Mouse (Mus musculus) hindbrain, embryonic 15.5 days (tissue): ENCODE results near the gene Glra1. TPM values are rescaled to one million over a fixed set of nuclear protein-coding genes. Genes with fewer than 3 reads are reported as not detected.
A peak's percentile ranks its signal among the peaks of the same experiment; 100 is the strongest.

Experiments used
- ATAC-seq: fragments of 200-750 bp; cut with Nextera tagmentation; 2 replicates; pipeline ENCODE4 v1.8.0; 2017; ENCODE audit warnings: low read depth, moderate number of reproducible peaks, moderate TSS enrichment; ENCODE audit not compliant: low FRiP score
- H3K27ac ChIP-seq: fragments of 300-500 bp; sonication (generic); replicated peaks from 2 replicates; pipeline ENCODE4 v1.5.1; 2015; ENCODE audit warnings: mild to moderate bottlenecking, inconsistent platforms
- H3K27me3 ChIP-seq: fragments of 300-500 bp; sonication (generic); 2 replicates; pipeline ENCODE4 v1.6.1; 2015; ENCODE audit warnings: control low read depth, inconsistent platforms
- H3K36me3 ChIP-seq: fragments of 300-500 bp; sonication (generic); 2 replicates; pipeline ENCODE4 v1.6.1; 2015; ENCODE audit warnings: control low read depth, inconsistent platforms
- H3K4me1 ChIP-seq: fragments of 300-500 bp; sonication (generic); replicated peaks from 2 replicates; pipeline ENCODE4 v1.6.1; 2015; ENCODE audit warnings: control low read depth, inconsistent platforms
- H3K4me2 ChIP-seq: fragments of 300-500 bp; sonication (generic); 2 replicates; pipeline ENCODE4 v1.6.1; 2015; ENCODE audit warnings: moderate library complexity, mild to moderate bottlenecking, inconsistent platforms
- H3K4me3 ChIP-seq: fragments of 300-500 bp; sonication (generic); 2 replicates; pipeline ENCODE4 v1.5.1; 2015; ENCODE audit warnings: mild to moderate bottlenecking, inconsistent platforms
- H3K9ac ChIP-seq: fragments of 300-500 bp; sonication (generic); 2 replicates; pipeline ENCODE4 v1.6.1; 2015; ENCODE audit warnings: inconsistent platforms
- H3K9me3 ChIP-seq: fragments of 300-500 bp; sonication (generic); 2 replicates; pipeline ENCODE4 v1.6.1; 2016; ENCODE audit warnings: control low read depth, inconsistent platforms
- WGBS: fragments of 180-500 bp; shearing (Covaris S2); methylation state at CpG from one replicate; pipeline ENCODE4 v1.1.7; 2015; 5-methylcytosine and 5-hydroxymethylcytosine counted together
- polyA plus RNA-seq: library from polyadenylated mRNA; unstranded; fragments of >200 nt; fragmentation: Nextera tagmentation; extraction: Ambion mirVana; gene quantifications from 2 replicates; pipeline ENCODE4 v1.2.1, GENCODE M21; 2015

Glra1 gene
- polyA plus RNA-seq, 1 experiment from 2014 or later: 2.2 TPM

DNA sequence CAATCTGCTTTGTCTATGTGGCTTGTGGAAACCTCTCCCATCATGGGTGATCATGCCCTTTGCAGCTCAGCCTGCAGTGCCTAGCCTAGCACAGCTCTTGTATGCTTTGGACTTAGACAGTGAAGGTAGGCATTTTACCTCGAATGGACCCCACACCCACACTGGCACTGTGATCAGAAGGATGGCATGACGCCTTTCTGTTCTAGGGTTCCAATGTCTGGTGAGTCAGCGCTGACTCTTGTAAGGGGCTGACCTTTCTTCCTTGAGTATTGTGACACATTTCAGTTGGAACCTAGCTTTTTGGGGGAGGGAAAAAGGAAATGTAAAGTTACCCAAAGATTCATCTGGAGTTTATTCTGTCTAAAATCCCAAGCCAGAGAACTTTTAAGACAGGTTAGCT, 102.5 kb downstream of the Glra1 start:
- H3K4me2 ChIP-seq: no peak overlapping the region
- H3K9ac ChIP-seq: no peak overlapping the region
- H3K9me3 ChIP-seq: no peaks in the 10 kb centered on the region
- H3K4me1 ChIP-seq: no peaks in the 10 kb centered on the region
- peaks cover 12% of the 10 kb centered on the region for H3K36me3 ChIP-seq
- no peak overlapping the region for H3K4me3 ChIP-seq
- H3K27me3 ChIP-seq: no peaks in the 10 kb centered on the region
- no peak for ATAC-seq
- no peak overlapping the region for H3K27ac ChIP-seq
- WGBS: 87% methylated on average over 3 of the region's 3 CpGs

- Histone ChIP-seq H3K4me3 (no peak overlapping the region), H3K9ac (no peak overlapping the region), H3K27me3 (no peaks in the 10 kb centered on the region), H3K4me1 (no peaks in the 10 kb centered on the region), H3K4me2 (no peak overlapping the region), H3K9me3 (no peaks in the 10 kb centered on the region), H3K36me3 (peaks cover 32% of the 10 kb centered on the region), H3K27ac (no peak overlapping the region)
- ATAC-seq: 0 out of 2 replicates have a peak, but pooled peaks have one; percentile 27
- 80% methylated on average over 5 of the region's 5 CpGs for WGBS
Measured at GRCm38 (mm10) chr11:55502886-55503285, 105.1 kb downstream of the Glra1 start.

DNA sequence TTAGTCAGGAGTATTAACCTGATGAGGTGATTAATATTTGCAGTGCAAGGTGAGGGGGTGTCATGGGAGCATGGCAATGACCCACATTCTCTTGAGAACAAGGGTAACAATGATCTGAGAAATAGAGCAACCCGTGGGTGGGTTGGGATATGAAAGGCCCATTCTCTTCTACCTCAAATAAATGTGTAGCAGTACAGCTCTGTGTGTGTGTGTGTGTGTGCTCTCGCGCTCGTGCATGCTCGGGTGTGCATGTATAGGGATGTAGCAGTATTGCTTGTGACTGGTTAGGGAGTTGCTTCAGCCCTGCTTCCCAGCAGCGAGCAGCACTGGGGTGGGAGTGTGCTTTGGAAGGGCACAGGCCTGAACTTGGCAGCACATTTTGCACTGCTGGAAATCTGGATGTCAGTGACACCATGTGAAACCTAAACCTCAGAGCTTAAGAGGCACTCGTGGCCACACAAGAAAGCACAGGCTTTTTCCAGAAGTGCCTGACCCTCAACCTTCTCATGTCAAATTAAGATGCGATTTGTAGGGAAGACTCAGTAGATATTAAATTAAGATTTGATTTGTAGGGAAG, 106.0 kb downstream of the Glra1 start:
- peaks cover 41% of the 10 kb centered on the region for H3K36me3 ChIP-seq

DNA sequence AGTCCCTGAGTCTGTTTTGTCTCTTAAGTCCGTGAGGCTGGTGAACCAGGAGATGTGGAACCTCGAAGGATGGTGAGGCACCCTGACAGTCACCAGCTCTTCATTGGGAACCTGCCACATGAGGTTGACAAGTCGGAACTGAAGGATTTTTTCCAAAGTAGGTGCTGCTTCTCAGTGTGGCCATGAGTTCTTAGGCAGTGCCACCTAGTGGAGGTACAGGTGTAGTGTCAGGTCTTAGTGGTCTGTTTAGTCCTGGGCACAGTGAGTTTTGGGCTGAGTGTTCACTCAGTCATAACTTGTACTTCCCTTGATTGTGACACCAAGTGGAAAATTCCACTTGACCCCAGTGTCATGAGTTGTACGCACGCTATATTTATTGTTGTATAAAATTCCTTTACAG, 110.1 kb downstream of the Glra1 start:
- ATAC-seq: peak; percentile 72; the same call in 1 of the 2 replicates
- H3K4me1 ChIP-seq: no peaks in the 10 kb centered on the region
- peaks cover 73% of the 10 kb centered on the region for H3K36me3 ChIP-seq
- 64% methylated on average over 5 of the region's 5 CpGs for WGBS
- no peak overlapping the region for H3K4me3 ChIP-seq
- no peak overlapping the region for H3K9ac ChIP-seq
- H3K27me3 ChIP-seq: no peaks in the 10 kb centered on the region
- no peaks in the 10 kb centered on the region for H3K9me3 ChIP-seq
- H3K4me2 ChIP-seq: no peak overlapping the region
- H3K27ac ChIP-seq: no peak overlapping the region

More for the DNA sequence above, 106.0 kb downstream of the Glra1 start:
- Histone ChIP-seq H3K4me2 (no peak overlapping the region), H3K27ac (no peak overlapping the region), H3K9me3 (no peaks in the 10 kb centered on the region), H3K4me1 (no peaks in the 10 kb centered on the region), H3K9ac (no peak overlapping the region), H3K27me3 (no peaks in the 10 kb centered on the region), H3K4me3 (no peak overlapping the region)
- no peak for ATAC-seq
- WGBS: 72% methylated on average over 8 of the region's 8 CpGs

DNA sequence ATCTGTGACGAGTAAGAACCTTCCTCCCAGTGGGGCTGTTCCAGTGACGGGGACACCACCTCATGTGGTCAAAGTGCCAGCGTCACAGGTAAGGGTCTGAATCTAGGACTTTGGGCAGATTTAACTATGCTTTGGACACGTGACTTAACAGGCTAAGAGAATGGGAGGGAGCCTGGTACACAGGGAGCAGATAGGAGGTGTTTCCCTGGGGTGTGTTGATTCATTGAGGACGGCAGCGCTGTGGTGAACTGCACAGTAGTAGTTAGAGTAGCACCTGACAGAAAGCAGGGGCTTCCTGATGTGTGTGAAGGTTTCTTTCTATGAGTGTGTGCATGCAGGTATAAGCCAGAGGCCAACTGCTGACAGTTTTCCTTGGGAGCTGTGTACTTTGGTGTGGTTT, 111.8 kb downstream of the Glra1 start:
- Histone ChIP-seq H3K4me2 (no peak overlapping the region), H3K36me3 (peaks cover 83% of the 10 kb centered on the region), H3K4me1 (no peaks in the 10 kb centered on the region), H3K9me3 (no peaks in the 10 kb centered on the region), H3K27ac (no peak overlapping the region), H3K9ac (no peak overlapping the region), H3K4me3 (no peak overlapping the region), H3K27me3 (no peaks in the 10 kb centered on the region)
- ATAC-seq: no peak
- WGBS: 91% methylated on average over 6 of the region's 6 CpGs

- H3K9me3 ChIP-seq: no peaks in the 10 kb centered on the region
- H3K4me1 ChIP-seq: no peaks in the 10 kb centered on the region
- no peak overlapping the region for H3K4me2 ChIP-seq
- H3K36me3 ChIP-seq: peaks cover 45% of the 10 kb centered on the region
- no peaks in the 10 kb centered on the region for H3K27me3 ChIP-seq
- WGBS: 96% methylated on average over 7 of the region's 7 CpGs
- no peak for ATAC-seq
- no peak overlapping the region for H3K9ac ChIP-seq
- no peak overlapping the region for H3K27ac ChIP-seq
- H3K4me3 ChIP-seq: no peak overlapping the region
Measured at GRCm38 (mm10) chr11:55485443-55485842, 122.6 kb downstream of the Glra1 start.

- no peaks in the 10 kb centered on the region for H3K27me3 ChIP-seq
- peaks cover 41% of the 10 kb centered on the region for H3K4me1 ChIP-seq
- H3K27ac ChIP-seq: no peak overlapping the region
- WGBS: 91% methylated on average over 3 of the region's 3 CpGs
- no peak overlapping the region for H3K4me2 ChIP-seq
- no peak for ATAC-seq
- H3K4me3 ChIP-seq: no peak overlapping the region
- H3K9ac ChIP-seq: no peak overlapping the region
- H3K9me3 ChIP-seq: no peaks in the 10 kb centered on the region
- H3K36me3 ChIP-seq: no peaks in the 10 kb centered on the region
Measured at GRCm38 (mm10) chr11:55473219-55473618, 134.8 kb downstream of the Glra1 start.

- no peak for ATAC-seq
- peak overlapping the region; percentile 77; the same call in 1 of the 2 replicates for H3K4me3 ChIP-seq
- H3K9me3 ChIP-seq: no peaks in the 10 kb centered on the region
- WGBS: 95% methylated on average over 7 of the region's 7 CpGs
- no peaks in the 10 kb centered on the region for H3K36me3 ChIP-seq
- no peak overlapping the region for H3K27ac ChIP-seq
- peaks cover 39% of the 10 kb centered on the region for H3K4me1 ChIP-seq
- H3K4me2 ChIP-seq: peak overlapping the region; percentile 65
- no peaks in the 10 kb centered on the region for H3K27me3 ChIP-seq
- no peak overlapping the region for H3K9ac ChIP-seq
Measured at GRCm38 (mm10) chr11:55471467-55471866, 136.5 kb downstream of the Glra1 start.

- Histone ChIP-seq H3K4me2 (peak overlapping the region; percentile 65), H3K9ac (peak overlapping the region; percentile 85)
- 56% methylated on average over 8 of the region's 8 CpGs for WGBS
Measured at GRCm38 (mm10) chr11:55470761-55471160, 137.2 kb downstream of the Glra1 start.

GRCm38 (mm10) chr11:55469923-55470691, 137.9 kb downstream of the Glra1 start:
- Histone ChIP-seq H3K4me3 (peak overlapping the region; percentile 77), H3K36me3 (no peaks in the 10 kb centered on the region), H3K27ac (peak overlapping the region; percentile 90), H3K9me3 (no peaks in the 10 kb centered on the region), H3K9ac (peak overlapping the region; percentile 85), H3K4me2 (peak overlapping the region; percentile 65), H3K4me1 (peaks cover 33% of the 10 kb centered on the region), H3K27me3 (no peaks in the 10 kb centered on the region)
- no peak; the same call in 1 of the 2 replicates for ATAC-seq
- 1% methylated on average over 46 of the region's 46 CpGs for WGBS

More at GRCm38 (mm10) chr11:55470761-55471160, 137.2 kb downstream of the Glra1 start:
- Histone ChIP-seq H3K4me1 (peaks cover 35% of the 10 kb centered on the region), H3K36me3 (no peaks in the 10 kb centered on the region), H3K27ac (no peak overlapping the region), H3K4me3 (peak overlapping the region; percentile 77), H3K9me3 (no peaks in the 10 kb centered on the region), H3K27me3 (no peaks in the 10 kb centered on the region)
- no peak for ATAC-seq

DNA sequence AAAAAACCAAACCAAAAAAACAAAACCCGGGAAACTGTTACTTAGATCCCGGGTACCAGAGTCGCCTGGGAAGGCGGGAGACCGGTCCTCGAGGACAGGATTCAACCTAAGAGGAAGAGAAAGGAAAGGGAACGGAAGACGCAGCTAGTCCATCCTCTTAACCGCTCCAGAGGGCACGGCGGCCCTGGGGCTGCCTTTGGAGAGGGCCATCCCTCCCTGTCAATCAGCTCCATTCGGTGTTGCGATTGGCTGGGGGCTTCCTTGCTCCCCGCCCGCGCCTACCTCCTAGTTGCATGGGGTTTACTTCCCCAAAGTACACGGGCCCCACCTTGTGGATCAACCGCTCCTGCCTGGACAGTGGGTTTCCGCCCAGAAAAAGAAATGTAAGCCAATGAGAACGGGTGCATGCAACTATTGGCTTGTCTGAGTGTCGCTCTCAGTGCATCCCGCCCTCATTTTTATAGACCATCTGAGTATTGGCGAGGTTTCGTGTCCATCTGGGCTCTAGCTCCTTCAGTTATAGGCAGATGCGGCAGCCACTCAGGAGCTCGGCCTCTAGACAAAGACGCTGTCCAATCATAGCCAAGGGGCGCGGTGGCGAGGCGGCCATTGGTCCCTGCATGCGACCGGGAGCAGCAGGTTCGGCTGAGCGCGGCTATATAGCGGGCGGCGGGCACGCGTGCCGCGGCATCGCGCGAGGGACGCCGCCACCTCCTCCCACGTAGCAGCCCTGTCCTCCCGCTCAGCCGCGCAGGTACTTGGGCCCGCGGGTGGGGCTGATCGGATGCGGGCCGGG, 138.8 kb downstream of the Glra1 start, which contains the start of gene G3bp1:
Gene G3bp1 (plus strand): TSS at position 638 of the 796 bp plus-strand sequence.
- peak; percentile 99 for ATAC-seq

More for the DNA sequence above, 138.8 kb downstream of the Glra1 start, which contains the start of gene G3bp1:
- Histone ChIP-seq H3K4me2 (peak within 1 kb of the TSS; percentile 91), H3K36me3 (no peaks in the 10 kb centered on the region), H3K4me3 (peak within 1 kb of the TSS; percentile 77), H3K4me1 (peaks cover 33% of the 10 kb centered on the region), H3K27me3 (no peaks in the 10 kb centered on the region), H3K27ac (peak within 1 kb of the TSS; percentile 91), H3K9me3 (no peaks in the 10 kb centered on the region), H3K9ac (peak within 1 kb of the TSS; percentile 85)
- WGBS: under 1% methylated on average over 56 of the region's 57 CpGs
